Mouse (Mus musculus) stomach, embryonic 16.5 days (tissue): Measurements from ENCODE around the gene Map4k3. TPM values are rescaled to one million over a fixed set of nuclear protein-coding genes. Genes with fewer than 3 reads are reported as not detected.

Source experiments
- ATAC-seq: fragments of 200-750 bp; cut with Nextera tagmentation; 2 replicates; pipeline ENCODE4 v1.8.0; 2017; ENCODE audit warnings: moderate number of reproducible peaks, moderate TSS enrichment; ENCODE audit not compliant: insufficient read depth, low FRiP score
- H3K27ac ChIP-seq: fragments of 300-500 bp; sonication (generic); 2 replicates; pipeline ENCODE4 v1.5.1; 2014; ENCODE audit warnings: low read length
- H3K27me3 ChIP-seq: fragments of 300-500 bp; sonication (generic); 2 replicates; pipeline ENCODE4 v1.6.1; 2014; ENCODE audit warnings: low read length, control low read depth, mixed read lengths; ENCODE audit not compliant: control insufficient read depth, insufficient read depth
- H3K36me3 ChIP-seq: fragments of 300-500 bp; sonication (generic); 2 replicates; pipeline ENCODE4 v1.6.1; 2014; ENCODE audit warnings: low read length; ENCODE audit not compliant: control insufficient read depth, insufficient read depth
- H3K4me1 ChIP-seq: fragments of 300-500 bp; sonication (generic); 2 replicates; pipeline ENCODE4 v1.6.1; 2014; ENCODE audit warnings: low read length, control low read depth, mixed read lengths; ENCODE audit not compliant: control insufficient read depth, insufficient read depth
- H3K4me2 ChIP-seq: fragments of 300-500 bp; sonication (generic); 2 replicates; pipeline ENCODE4 v1.6.1; 2014; ENCODE audit warnings: low read depth, low read length, mixed read lengths
- H3K4me3 ChIP-seq: fragments of 300-500 bp; sonication (generic); replicated peaks from 2 replicates; pipeline ENCODE4 v1.5.1; 2014; ENCODE audit warnings: mild to moderate bottlenecking, low read length
- H3K9ac ChIP-seq: fragments of 300-500 bp; sonication (generic); 2 replicates; pipeline ENCODE4 v1.6.1; 2014; ENCODE audit warnings: low read length
- H3K9me3 ChIP-seq: fragments of 300-500 bp; sonication (generic); replicated peaks from 2 replicates; pipeline ENCODE4 v1.6.1; 2016; ENCODE audit warnings: low read length, control low read depth; ENCODE audit not compliant: control insufficient read depth
- WGBS: fragments of 180-500 bp; shearing (Covaris S2); extraction: QIAGEN DNeasy Blood & Tissue Kit; methylation state at CpG from one replicate; pipeline ENCODE4 v1.1.7; 2014; 5-methylcytosine and 5-hydroxymethylcytosine counted together
- polyA plus RNA-seq: library from polyadenylated mRNA; unstranded; fragments of >200 nt; fragmentation: Nextera tagmentation; extraction: Ambion mirVana; gene quantifications from 2 replicates; pipeline ENCODE4 v1.2.1, GENCODE M21; 2015

Gene Map4k3
- polyA plus RNA-seq, 1 experiment from 2014 or later = 20.0 TPM

DNA sequence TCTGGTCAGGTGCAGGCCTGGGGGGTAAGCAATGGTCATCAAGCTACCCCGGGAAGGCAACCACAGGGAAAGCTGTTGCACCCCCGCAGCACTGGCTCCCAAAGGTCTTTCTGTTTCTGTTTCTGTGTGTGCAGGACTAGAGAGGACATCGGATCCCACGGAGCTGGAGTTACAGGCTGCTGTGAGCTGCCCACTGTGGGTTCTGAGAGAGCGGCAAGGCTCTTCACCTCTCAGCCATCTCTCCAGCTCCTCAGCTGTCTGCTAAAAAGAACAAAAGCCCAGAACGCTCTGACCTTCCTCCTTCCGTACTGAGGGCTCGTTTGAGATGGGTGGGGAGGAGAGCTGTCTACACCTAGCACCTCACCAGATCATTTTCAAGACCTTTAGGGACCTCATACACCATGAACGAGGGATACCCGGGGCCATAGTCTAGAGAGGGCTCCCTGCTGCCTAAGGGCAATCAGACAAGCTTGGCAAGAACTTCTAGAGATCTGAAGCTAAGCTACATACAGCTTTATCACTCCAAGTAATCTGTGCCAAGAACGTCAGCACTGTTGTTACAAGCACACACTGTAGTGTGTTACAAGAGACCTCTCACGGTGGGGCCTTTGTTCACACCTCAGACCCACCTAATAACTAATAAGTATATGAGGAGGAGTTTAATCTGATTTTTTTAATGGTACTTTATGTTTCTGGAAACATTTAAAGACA is 29.9 kb downstream of the Map4k3 start:
- ATAC-seq = no peak
- no peak overlapping the region for H3K4me3 ChIP-seq
- H3K27ac ChIP-seq = no peak overlapping the region; the same call in 1 of the 2 replicates
- H3K9ac ChIP-seq = no peak overlapping the region
- peaks cover 32% of the 10 kb centered on the region for H3K4me1 ChIP-seq
- no peak overlapping the region for H3K4me2 ChIP-seq
- 61% methylated on average over 12 of the region's 12 CpGs for WGBS
- no peaks in the 10 kb centered on the region for H3K36me3 ChIP-seq
- H3K27me3 ChIP-seq = no peaks in the 10 kb centered on the region
- no peaks in the 10 kb centered on the region for H3K9me3 ChIP-seq

GRCm38 (mm10) chr17:80696956-80697355 is 31.3 kb downstream of the Map4k3 start:
- H3K9ac ChIP-seq = no peak overlapping the region
- H3K9me3 ChIP-seq = no peaks in the 10 kb centered on the region
- no peak for ATAC-seq
- no peak overlapping the region for H3K4me3 ChIP-seq
- no peak overlapping the region for H3K27ac ChIP-seq
- H3K4me1 ChIP-seq = peaks cover 29% of the 10 kb centered on the region
- H3K36me3 ChIP-seq = no peaks in the 10 kb centered on the region
- WGBS = 86% methylated on average over 5 of the region's 5 CpGs
- H3K27me3 ChIP-seq = no peaks in the 10 kb centered on the region
- H3K4me2 ChIP-seq = no peak overlapping the region

GRCm38 (mm10) chr17:80696210-80696609 is 32.1 kb downstream of the Map4k3 start:
- no peak overlapping the region for H3K4me3 ChIP-seq
- no peak for ATAC-seq
- 88% methylated on average over 6 of the region's 6 CpGs for WGBS

GRCm38 (mm10) chr17:80693707-80694106 is 34.6 kb downstream of the Map4k3 start:
- Histone ChIP-seq H3K27me3 (no peaks in the 10 kb centered on the region), H3K9ac (no peak overlapping the region), H3K4me3 (no peak overlapping the region), H3K4me2 (no peak overlapping the region), H3K4me1 (peaks cover 19% of the 10 kb centered on the region), H3K36me3 (no peaks in the 10 kb centered on the region), H3K27ac (no peak overlapping the region), H3K9me3 (no peaks in the 10 kb centered on the region)
- WGBS = 50% methylated on average over 7 of the region's 7 CpGs
- ATAC-seq = no peak

More at GRCm38 (mm10) chr17:80696210-80696609, 32.1 kb downstream of the Map4k3 start:
- no peaks in the 10 kb centered on the region for H3K36me3 ChIP-seq
- no peak overlapping the region for H3K9ac ChIP-seq
- no peak overlapping the region for H3K27ac ChIP-seq
- no peaks in the 10 kb centered on the region for H3K27me3 ChIP-seq
- no peaks in the 10 kb centered on the region for H3K9me3 ChIP-seq
- H3K4me2 ChIP-seq = no peak overlapping the region
- H3K4me1 ChIP-seq = peaks cover 27% of the 10 kb centered on the region

DNA sequence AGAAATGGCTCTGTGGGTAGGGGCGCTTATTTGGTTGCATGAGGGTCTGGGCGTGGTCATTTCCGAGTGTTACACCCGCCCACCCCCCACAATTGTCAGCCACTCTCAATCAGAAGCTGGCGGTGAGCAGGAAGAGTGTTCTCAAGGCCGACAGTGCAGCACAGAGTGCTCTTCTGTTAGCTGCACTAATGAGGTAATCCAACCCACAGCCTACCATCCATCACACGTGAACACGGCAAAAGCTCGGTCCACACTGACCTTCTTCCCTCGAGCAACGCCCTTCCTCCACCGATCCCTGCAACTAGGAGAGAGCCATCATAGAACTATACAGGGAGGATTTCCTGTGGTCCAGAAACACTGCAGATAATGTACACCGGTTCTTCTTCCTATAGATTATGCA is 36.1 kb downstream of the Map4k3 start:
- ATAC-seq = no peak
- Histone ChIP-seq H3K36me3 (no peaks in the 10 kb centered on the region), H3K27ac (no peak overlapping the region), H3K4me3 (no peak overlapping the region), H3K9ac (no peak overlapping the region), H3K4me1 (peaks cover 7% of the 10 kb centered on the region; the same call in 1 of the 2 replicates), H3K4me2 (no peak overlapping the region), H3K27me3 (no peaks in the 10 kb centered on the region), H3K9me3 (no peaks in the 10 kb centered on the region)
- WGBS = 58% methylated on average over 13 of the region's 13 CpGs

- H3K9me3 ChIP-seq = no peaks in the 10 kb centered on the region
- H3K27ac ChIP-seq = no peak overlapping the region
- H3K4me3 ChIP-seq = no peak overlapping the region
- H3K27me3 ChIP-seq = no peaks in the 10 kb centered on the region
- no peak overlapping the region for H3K4me2 ChIP-seq
- no peak for ATAC-seq
- H3K36me3 ChIP-seq = no peaks in the 10 kb centered on the region
- peaks cover 7% of the 10 kb centered on the region for H3K4me1 ChIP-seq
- H3K9ac ChIP-seq = no peak overlapping the region
- 88% methylated on average over 11 of the region's 11 CpGs for WGBS
Observed at GRCm38 (mm10) chr17:80688701-80689100, 39.6 kb downstream of the Map4k3 start.

DNA sequence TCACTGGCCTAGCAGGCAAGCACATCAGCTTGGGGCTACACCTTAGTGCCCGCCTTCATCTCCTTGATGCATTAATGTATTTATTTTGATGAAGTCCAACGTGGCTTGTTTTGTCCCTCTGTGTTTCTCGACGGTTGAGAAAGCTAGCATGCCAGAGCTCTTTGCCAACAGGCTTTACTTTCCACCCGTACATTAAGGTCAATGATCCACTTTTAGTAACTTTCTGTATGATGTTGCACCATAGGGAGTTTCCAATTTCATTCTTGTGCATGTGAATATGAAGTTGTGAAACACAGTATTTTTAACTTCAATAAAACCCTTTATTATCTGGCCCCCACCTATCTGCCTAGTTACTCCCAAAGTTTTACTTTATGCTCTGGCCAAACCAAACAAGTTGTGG is 42.2 kb downstream of the Map4k3 start:
- no peak for ATAC-seq

DNA sequence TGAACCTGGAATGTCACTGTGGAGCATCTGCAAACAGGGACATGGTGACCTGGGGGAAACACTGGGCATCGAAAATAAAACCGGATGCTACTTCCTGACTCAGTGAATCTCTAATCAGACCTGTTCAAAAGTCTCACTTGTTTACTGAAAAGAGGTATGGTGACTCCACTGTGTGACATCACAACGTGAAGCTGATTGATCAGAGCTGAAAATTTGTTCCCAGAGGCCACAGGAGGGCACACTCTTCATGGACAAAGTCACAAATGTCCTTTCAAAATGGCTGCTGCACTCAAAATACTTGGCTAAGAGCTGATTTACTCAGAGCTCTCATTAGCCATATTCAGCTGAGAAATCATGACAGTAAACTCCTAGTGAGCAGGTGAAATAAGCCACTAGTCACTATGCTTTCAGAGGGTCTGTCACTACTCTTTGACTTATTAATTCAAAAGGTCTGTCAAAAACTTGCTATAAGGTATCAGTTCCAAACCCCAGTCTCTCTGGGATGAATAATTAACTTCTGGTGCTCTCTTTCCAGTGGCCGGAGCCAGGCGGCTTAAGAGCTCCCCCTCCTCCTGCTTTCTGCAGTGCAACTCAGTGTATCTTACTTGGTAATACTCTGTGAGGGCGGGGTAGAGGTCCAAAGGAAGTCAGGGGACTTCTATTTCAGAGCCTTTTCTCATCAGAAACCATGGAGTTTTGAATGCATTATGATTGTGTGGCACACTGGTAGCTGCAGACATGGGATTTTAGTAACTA is 44.3 kb downstream of the Map4k3 start:
- WGBS = 37% methylated on average over 6 of the region's 6 CpGs
- Histone ChIP-seq H3K4me3 (no peak overlapping the region), H3K27ac (no peak overlapping the region), H3K4me1 (peaks cover 8% of the 10 kb centered on the region), H3K36me3 (no peaks in the 10 kb centered on the region), H3K27me3 (no peaks in the 10 kb centered on the region), H3K9me3 (no peaks in the 10 kb centered on the region), H3K4me2 (no peak overlapping the region), H3K9ac (no peak overlapping the region)
- ATAC-seq = peak; percentile 66; the same call in 1 of the 2 replicates

More for the DNA sequence above, 42.2 kb downstream of the Map4k3 start:
- Histone ChIP-seq H3K27ac (no peak overlapping the region), H3K4me2 (no peak overlapping the region), H3K4me3 (no peak overlapping the region), H3K4me1 (peaks cover 8% of the 10 kb centered on the region), H3K9me3 (no peaks in the 10 kb centered on the region), H3K27me3 (no peaks in the 10 kb centered on the region), H3K9ac (no peak overlapping the region), H3K36me3 (no peaks in the 10 kb centered on the region)
- WGBS = 87% methylated on average over 5 of the region's 5 CpGs

DNA sequence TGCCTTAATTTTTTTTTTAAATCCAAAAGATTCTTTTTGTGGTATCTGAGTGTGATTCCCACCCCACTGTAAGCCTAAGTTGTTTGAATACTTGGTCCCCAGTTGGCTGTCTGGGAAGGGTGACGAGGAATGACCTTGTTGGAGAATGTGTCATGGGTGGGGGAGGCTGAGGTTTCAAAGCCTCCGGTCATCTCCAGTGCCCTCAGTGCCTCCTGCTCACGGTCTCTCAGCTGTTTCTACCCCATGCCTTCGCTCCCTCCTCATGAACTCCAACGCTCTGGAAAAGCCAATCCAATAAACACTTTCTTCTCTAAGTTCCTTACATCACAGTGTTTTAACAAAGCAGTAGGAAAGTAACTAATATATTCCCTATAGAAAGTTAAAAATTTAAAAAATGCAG is 45.2 kb downstream of the Map4k3 start:
- no peaks in the 10 kb centered on the region for H3K9me3 ChIP-seq
- 68% methylated on average over 5 of the region's 5 CpGs for WGBS
- H3K4me3 ChIP-seq = no peak overlapping the region
- no peaks in the 10 kb centered on the region for H3K36me3 ChIP-seq
- no peak overlapping the region for H3K9ac ChIP-seq
- H3K27ac ChIP-seq = no peak overlapping the region
- ATAC-seq = no peak
- H3K4me1 ChIP-seq = peaks cover 8% of the 10 kb centered on the region
- no peak overlapping the region for H3K4me2 ChIP-seq
- H3K27me3 ChIP-seq = no peaks in the 10 kb centered on the region
